14 mouse cellular contexts compared by ENCODE assay signal in the genomic region with DNA sequence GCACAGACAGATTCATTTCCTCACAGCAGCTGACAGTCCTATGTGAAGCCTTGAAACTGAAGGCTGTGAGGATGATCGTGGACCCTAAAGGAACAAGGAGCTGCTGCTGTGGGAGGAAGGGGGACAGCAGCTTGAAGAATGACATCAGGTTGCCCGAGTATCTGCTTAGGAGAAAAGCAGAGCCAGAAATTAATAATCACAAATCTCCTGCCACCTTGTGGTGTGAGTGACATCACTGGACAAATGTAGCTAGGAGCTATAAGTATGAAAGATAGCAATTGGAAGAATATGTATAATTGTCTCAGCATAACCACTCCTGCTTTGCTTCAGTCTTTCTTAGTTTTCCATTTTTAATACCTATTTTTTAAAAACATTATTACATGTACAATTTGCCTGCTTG.
DNase-seq lines count a peak whose midpoint lies in the region; ATAC-seq and TF ChIP-seq lines count a peak whose summit lies in the region.
"Had no signal": no experiment of that assay in that cellular context is flagged by ENCODE, and none has a peak within 500 bp of the region (broad histone marks: within the 10 kb centered on the region; RNA-seq: fewer than 3 reads in every experiment).

No protein-coding gene starts in this region.

- no peaks in the 10 kb centered on the region for H3K27me3 ChIP-seq in hindbrain, postnatal 0 days (ENCODE audit: insufficient read depth, low read length)
- H3K27me3 ChIP-seq in hindbrain, embryonic 12.5 days, result no peaks in the 10 kb centered on the region
- no peaks in the 10 kb centered on the region for H3K27me3 ChIP-seq in midbrain, postnatal 0 days (ENCODE audit: insufficient read depth, low read length)
- H3K27me3 ChIP-seq: hindbrain, embryonic 15.5 days; limb, embryonic 12.5 days; liver, embryonic 15.5 days had no signal

- H3K4me2 ChIP-seq in hindbrain, postnatal 0 days (ENCODE audit: low read depth, low read length), result no peak overlapping the region
- H3K4me2 ChIP-seq in hindbrain, embryonic 12.5 days (replicated peaks), result no peak overlapping the region
- no peak overlapping the region for H3K4me2 ChIP-seq in midbrain, postnatal 0 days (ENCODE audit: low read depth, low read length, poor library complexity, severe bottlenecking)
- H3K4me2 ChIP-seq: hindbrain, embryonic 15.5 days; limb, embryonic 12.5 days; liver, embryonic 15.5 days had no signal

- no peak overlapping the region for H3K9ac ChIP-seq in hindbrain, postnatal 0 days (replicated peaks; ENCODE audit: low read length)
- H3K9ac ChIP-seq in hindbrain, embryonic 12.5 days, result no peak overlapping the region
- H3K9ac ChIP-seq in midbrain, postnatal 0 days (replicated peaks; ENCODE audit: low read length, poor library complexity, severe bottlenecking), result no peak overlapping the region
- H3K9ac ChIP-seq: hindbrain, embryonic 15.5 days; limb, embryonic 12.5 days; liver, embryonic 15.5 days had no signal

- peak; percentile 67 for ATAC-seq in hindbrain, postnatal 0 days
- ATAC-seq in hindbrain, embryonic 12.5 days (ENCODE audit: low FRiP score), result no peak
- ATAC-seq in midbrain, postnatal 0 days (ENCODE audit: low FRiP score), result no peak

- no peaks in the 10 kb centered on the region for H3K4me1 ChIP-seq in hindbrain, postnatal 0 days (ENCODE audit: insufficient read depth, low read length)
- no peaks in the 10 kb centered on the region for H3K4me1 ChIP-seq in hindbrain, embryonic 12.5 days
- H3K4me1 ChIP-seq in midbrain, postnatal 0 days (ENCODE audit: insufficient read depth, low read length), result no peaks in the 10 kb centered on the region
- H3K4me1 ChIP-seq: hindbrain, embryonic 15.5 days; limb, embryonic 12.5 days; liver, embryonic 15.5 days had no signal

- WGBS in hindbrain, postnatal 0 days, result 23% methylated on average over 2 of the region's 2 CpGs
- WGBS in hindbrain, embryonic 12.5 days, result 50% methylated on average over 2 of the region's 2 CpGs
- whole genome bisulfite sequencing in midbrain, postnatal 0 days, result 42% methylated on average over 2 of the region's 2 CpGs

- no peak overlapping the region for H3K4me3 ChIP-seq in hindbrain, postnatal 0 days (ENCODE audit: low read length)
- no peak overlapping the region for H3K4me3 ChIP-seq in hindbrain, embryonic 12.5 days
- H3K4me3 ChIP-seq in midbrain, postnatal 0 days (ENCODE audit: low read depth, low read length), result no peak overlapping the region
- H3K4me3 ChIP-seq: hindbrain, embryonic 15.5 days; limb, embryonic 12.5 days; liver, embryonic 15.5 days had no signal

- H3K9me3 ChIP-seq in hindbrain, postnatal 0 days (ENCODE audit: low read length), result no peaks in the 10 kb centered on the region
- no peaks in the 10 kb centered on the region for H3K9me3 ChIP-seq in hindbrain, embryonic 12.5 days (replicated peaks)
- H3K9me3 ChIP-seq in midbrain, postnatal 0 days (ENCODE audit: low read length), result no peaks in the 10 kb centered on the region
- H3K9me3 ChIP-seq: hindbrain, embryonic 15.5 days; limb, embryonic 12.5 days; liver, embryonic 15.5 days had no signal

- TF ChIP-seq CTCF in hindbrain, postnatal 0 days (IDR thresholded peaks at IDR 0.05; ENCODE audit: low read depth), result peak; percentile 53
- peak; percentile 54 for TF ChIP-seq CTCF in midbrain, postnatal 0 days (IDR thresholded peaks at IDR 0.05)

- H3K27ac ChIP-seq in hindbrain, postnatal 0 days, result no peak overlapping the region
- no peak overlapping the region for H3K27ac ChIP-seq in hindbrain, embryonic 12.5 days
- H3K27ac ChIP-seq in midbrain, postnatal 0 days (ENCODE audit: low read depth, low read length), result no peak overlapping the region
- H3K27ac ChIP-seq: hindbrain, embryonic 15.5 days; limb, embryonic 12.5 days; liver, embryonic 15.5 days had no signal

- intact Hi-C loops in heart, postnatal 25 days (cut with DNase I), result no loop called here

- peak; percentile 52 to 61 for DNase-seq in cerebellum, postnatal 10 days
- DNase-seq in cerebellum, adult 9-11 months, result no peak
- DNase-seq in hindbrain, postnatal 0 days (ENCODE audit: low spot score), result peak; percentile 64
- DNase-seq in right cerebral cortex, adult 18-20 months, result peak; percentile 1
- DNase-seq in right cerebral cortex, postnatal 4 days, result no peak
- peak; percentile 49 for DNase-seq in midbrain, postnatal 0 days (ENCODE audit: low spot score)
- no peak for DNase-seq in heart, postnatal 25 days (ENCODE audit: low spot score)
- DNase-seq: gastrocnemius, postnatal 36 days; kidney, adult 18-20 months; lung, postnatal 4 days had no signal

- no peaks in the 10 kb centered on the region for H3K36me3 ChIP-seq in hindbrain, postnatal 0 days (ENCODE audit: insufficient read depth, low read length)
- no peaks in the 10 kb centered on the region for H3K36me3 ChIP-seq in hindbrain, embryonic 12.5 days
- no peaks in the 10 kb centered on the region for H3K36me3 ChIP-seq in midbrain, postnatal 0 days (ENCODE audit: insufficient read depth, low read length)
- H3K36me3 ChIP-seq: hindbrain, embryonic 15.5 days; limb, embryonic 12.5 days; liver, embryonic 15.5 days had no signal

Comparison
In these comparisons a context has a peak if more than half of its experiments do, and no peak if none do; other contexts are left out.
1. DNase-seq: peak in cerebellum, postnatal 10 days (2 of 2), hindbrain, postnatal 0 days (single experiment), right cerebral cortex, adult 18-20 months (single experiment) and midbrain, postnatal 0 days (single experiment); none in cerebellum, adult 9-11 months (single experiment), right cerebral cortex, postnatal 4 days (single experiment) and heart, postnatal 25 days (single experiment).